Mouse (Mus musculus) olfactory bulb, adult 2 months (tissue): Measurements from ENCODE around the gene Rnf144b. TPM values are rescaled to one million over a fixed set of nuclear protein-coding genes. Genes with fewer than 3 reads are reported as not detected.

Experiments used
- H3K27ac ChIP-seq: fragments of 200-500 bp; 2 replicates; pipeline ENCODE4 v1.5.1; 2012; ENCODE audit warnings: low read depth, low read length; ENCODE audit not compliant: insufficient read depth
- H3K4me1 ChIP-seq: fragments of 200-500 bp; 2 replicates; pipeline ENCODE4 v1.6.1; 2012; ENCODE audit warnings: low read length; ENCODE audit not compliant: control insufficient read depth, insufficient read depth
- H3K4me3 ChIP-seq: fragments of 200-500 bp; 2 replicates; pipeline ENCODE4 v1.5.1; 2012; ENCODE audit warnings: mild to moderate bottlenecking, low read depth, low read length, moderate library complexity; ENCODE audit not compliant: insufficient read depth
- CTCF ChIP-seq: fragments of 200-500 bp; IDR thresholded peaks from 2 replicates; pipeline ENCODE4 v1.5.1; 2012; ENCODE audit warnings: low read depth, mild to moderate bottlenecking, low read length, moderate library complexity; ENCODE audit not compliant: insufficient read depth
- POLR2A ChIP-seq: fragments of 200-500 bp; IDR thresholded peaks from 2 replicates; pipeline ENCODE4 v1.6.1; 2012; ENCODE audit warnings: mild to moderate bottlenecking, low read depth, low read length, moderate library complexity; ENCODE audit not compliant: insufficient read depth
- WGBS: fragments of 180-500 bp; shearing (Covaris S2); methylation state at CpG from one replicate; pipeline ENCODE4 v1.1.7; 2018; 5-methylcytosine and 5-hydroxymethylcytosine counted together
- polyA plus RNA-seq: library from polyadenylated mRNA; stranded (reverse); fragments of >200 nt; gene quantifications from 2 replicates; pipeline ENCODE4 v1.2.4, GENCODE M21; 2012; ENCODE audit warnings: low replicate concordance; ENCODE audit not compliant: missing spikeins, insufficient read depth, insufficient read length

Gene Rnf144b
- polyA plus RNA-seq, 1 experiment, result not detected

DNA sequence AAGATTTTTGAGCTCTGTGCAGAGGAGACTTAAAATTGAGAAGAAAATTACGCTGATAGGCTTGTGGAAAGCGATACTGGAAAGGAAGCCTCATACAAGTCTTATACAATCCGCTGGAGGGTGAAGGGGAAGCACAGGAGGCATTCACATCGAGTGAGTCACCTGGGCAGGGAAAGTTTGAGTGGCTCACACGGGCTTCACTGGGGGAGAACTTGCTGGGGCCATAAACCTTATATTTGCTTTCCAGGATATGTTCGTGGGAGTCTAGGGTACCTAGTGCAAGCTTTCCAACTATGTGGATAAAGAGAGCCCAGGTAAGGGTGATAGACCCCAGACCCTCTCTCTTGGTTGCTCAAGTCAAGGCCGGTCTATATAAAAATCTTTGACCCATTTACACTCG, 150.5 kb downstream of the Rnf144b start:
- WGBS, result 38% methylated on average over 8 of the region's 8 CpGs
- no peak for TF ChIP-seq POLR2A
- no peak for TF ChIP-seq CTCF
- H3K4me3 ChIP-seq, result no peak overlapping the region

DNA sequence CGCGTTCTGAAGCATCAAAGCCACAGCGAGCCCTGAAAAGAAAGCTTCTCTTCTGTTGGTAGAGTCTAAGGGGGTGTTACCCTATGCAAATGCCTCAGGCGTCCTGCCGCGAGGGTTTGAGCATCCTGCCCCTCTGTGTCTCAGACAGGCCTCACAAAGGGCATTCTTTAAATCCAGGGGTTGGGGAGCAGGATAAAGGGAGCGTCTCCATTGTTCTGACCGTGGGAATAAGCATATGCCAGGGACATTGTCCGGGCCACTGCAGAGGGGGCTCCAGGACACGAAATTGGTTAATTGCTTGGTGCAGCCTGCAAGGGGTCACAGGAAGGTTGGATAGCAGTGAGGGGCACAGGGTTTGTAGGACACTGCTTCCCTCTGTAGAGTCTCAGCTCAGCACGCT, 151.0 kb downstream of the Rnf144b start:
- peaks cover 6% of the 10 kb centered on the region for H3K4me1 ChIP-seq
- 14% methylated on average over 11 of the region's 11 CpGs for WGBS
- no peak overlapping the region for H3K4me3 ChIP-seq
- TF ChIP-seq CTCF (no peak), POLR2A (no peak)
- H3K27ac ChIP-seq, result no peak overlapping the region

More for the DNA sequence above, 150.5 kb downstream of the Rnf144b start:
- Histone ChIP-seq H3K27ac (no peak overlapping the region), H3K4me1 (peaks cover 6% of the 10 kb centered on the region)

DNA sequence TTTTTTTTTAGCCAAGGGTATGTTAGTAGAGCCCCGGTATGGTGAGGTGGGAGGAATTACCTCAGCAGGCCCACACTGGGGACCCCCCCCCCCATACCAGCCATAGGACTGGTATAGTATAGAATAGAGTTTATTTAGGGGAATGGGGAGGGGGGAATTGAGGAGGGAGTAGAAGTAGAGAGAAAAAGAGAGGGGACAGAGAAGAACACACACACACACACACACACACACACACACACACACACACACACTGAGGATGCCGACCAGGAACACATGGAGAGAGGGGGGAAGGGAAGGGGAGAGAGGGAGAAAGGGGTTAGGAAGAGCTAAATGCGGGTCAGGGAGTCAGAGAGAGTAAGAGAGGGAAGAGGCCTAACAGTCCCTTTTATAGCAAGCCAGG, 151.7 kb downstream of the Rnf144b start:
- H3K4me1 ChIP-seq, result peaks cover 6% of the 10 kb centered on the region
- TF ChIP-seq POLR2A (no peak), CTCF (no peak)
- WGBS, result 47% methylated on average over 3 of the region's 3 CpGs
- no peak overlapping the region for H3K27ac ChIP-seq
- no peak overlapping the region for H3K4me3 ChIP-seq

DNA sequence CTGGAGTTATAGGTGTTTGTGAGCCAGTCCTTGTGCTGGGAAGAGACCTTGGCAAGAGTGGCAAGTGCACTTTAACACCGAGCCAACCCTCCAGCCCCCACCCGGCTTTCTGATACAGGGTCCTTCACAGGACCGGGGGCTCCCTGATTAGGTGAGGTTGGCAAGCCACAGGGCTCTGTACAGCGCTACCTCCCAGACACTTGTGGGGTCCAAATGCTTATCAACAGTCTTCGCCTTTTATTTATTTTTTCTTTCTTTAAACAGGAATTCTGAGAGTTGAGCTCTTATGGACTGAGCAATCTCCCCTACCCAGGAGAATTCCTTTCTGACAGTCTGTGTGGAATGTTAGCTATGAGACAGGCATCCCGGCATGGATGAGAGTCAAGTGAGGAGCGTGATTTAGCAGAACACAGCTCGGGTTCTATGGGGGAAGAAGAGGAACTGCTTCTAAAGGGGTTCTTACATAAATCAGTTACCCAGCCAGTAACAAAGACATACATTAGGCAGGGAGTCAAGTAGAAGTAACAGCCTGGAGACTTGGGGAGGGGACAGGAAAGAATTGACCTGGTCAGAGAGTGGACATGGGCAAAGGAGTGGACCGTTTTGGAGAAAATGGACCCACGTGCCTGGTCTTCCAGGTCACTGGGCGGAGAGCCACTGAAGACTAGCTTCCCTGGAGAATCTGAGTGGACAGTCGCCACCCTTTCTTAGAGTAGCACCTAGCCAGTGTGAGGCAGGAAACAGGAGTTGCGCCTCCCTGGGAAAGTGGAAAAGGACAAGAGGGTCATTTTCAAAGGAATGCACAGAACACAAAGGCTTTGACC, 154.8 kb downstream of the Rnf144b start:
- no peak overlapping the region for H3K4me3 ChIP-seq
- WGBS, result 52% methylated on average over 13 of the region's 13 CpGs
- peaks cover 6% of the 10 kb centered on the region for H3K4me1 ChIP-seq
- H3K27ac ChIP-seq, result no peak overlapping the region
- TF ChIP-seq POLR2A (no peak), CTCF (no peak)

DNA sequence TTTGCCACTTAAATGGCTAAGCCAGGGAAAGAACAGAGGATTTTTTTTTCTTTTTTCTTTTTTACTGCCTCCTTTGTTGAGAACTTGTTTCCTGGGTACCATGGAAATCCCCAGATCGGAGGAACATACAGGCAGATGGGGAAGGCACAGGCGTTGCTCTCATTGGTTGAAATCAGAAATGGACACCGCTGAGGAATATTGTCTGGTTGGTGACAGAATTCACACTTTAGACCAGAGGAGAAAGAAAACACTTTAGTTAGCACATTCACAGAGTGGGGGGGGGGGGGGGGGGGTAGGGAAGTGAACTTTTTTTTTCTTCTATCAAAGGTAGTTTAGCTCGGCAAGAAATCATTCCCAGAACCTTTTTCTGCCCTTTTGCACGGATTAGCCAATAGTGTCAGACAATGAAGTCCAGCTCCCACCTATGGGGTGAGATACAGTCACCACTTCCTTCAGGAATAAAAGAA, 155.4 kb downstream of the Rnf144b start:
- peaks cover 6% of the 10 kb centered on the region for H3K4me1 ChIP-seq
- H3K27ac ChIP-seq, result no peak overlapping the region
- TF ChIP-seq POLR2A, result no peak
- TF ChIP-seq CTCF, result no peak
- H3K4me3 ChIP-seq, result no peak overlapping the region
- WGBS, result 30% methylated on average over 5 of the region's 5 CpGs

DNA sequence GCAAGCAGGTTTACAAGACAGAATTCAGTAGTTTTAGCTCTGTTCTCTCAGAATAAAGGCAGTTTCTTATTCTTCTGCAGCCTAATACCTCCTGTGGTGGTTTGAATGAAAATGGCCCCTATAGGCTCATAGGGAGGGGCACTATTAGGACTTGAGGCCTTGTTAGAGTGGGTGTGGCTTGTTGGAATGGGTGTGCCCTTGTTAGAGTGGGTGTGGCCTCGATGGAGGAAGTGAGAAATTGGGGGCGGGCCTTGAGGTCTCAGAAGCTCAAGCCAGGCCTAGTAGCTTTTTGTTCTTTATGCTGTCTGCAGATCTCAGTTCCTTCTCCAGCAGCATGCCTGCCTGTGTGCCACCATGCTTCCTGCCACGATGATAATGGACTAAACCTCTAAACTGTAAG, 159.8 kb downstream of the Rnf144b start:
- no peak overlapping the region for H3K4me3 ChIP-seq
- no peaks in the 10 kb centered on the region for H3K4me1 ChIP-seq
- TF ChIP-seq POLR2A, result no peak
- 69% methylated on average over 3 of the region's 3 CpGs for WGBS
- H3K27ac ChIP-seq, result no peak overlapping the region

DNA sequence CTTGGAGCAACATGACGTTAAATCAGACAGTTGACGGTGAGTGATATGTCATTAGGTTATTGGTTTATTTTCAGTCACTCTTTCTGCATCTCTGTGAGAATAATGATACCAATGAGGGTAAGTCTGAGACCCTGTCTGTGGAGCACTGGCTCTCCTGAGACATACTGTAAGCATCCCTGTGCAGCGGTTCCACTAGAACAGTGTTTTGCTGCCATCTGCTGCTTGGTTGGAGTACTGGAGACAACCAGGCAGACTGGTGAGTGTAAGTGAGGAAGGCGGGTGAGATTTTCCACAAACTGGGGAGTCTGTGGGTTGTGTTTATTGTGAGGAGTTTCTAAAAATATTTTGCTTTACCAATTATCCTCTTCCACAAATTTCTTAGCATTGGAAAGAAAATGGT, 166.0 kb downstream of the Rnf144b start:
- Histone ChIP-seq H3K27ac (no peak overlapping the region), H3K4me1 (no peaks in the 10 kb centered on the region), H3K4me3 (no peak overlapping the region)
- no peak for TF ChIP-seq POLR2A
- no peak for TF ChIP-seq CTCF
- 38% methylated on average over 4 of the region's 4 CpGs for WGBS

DNA sequence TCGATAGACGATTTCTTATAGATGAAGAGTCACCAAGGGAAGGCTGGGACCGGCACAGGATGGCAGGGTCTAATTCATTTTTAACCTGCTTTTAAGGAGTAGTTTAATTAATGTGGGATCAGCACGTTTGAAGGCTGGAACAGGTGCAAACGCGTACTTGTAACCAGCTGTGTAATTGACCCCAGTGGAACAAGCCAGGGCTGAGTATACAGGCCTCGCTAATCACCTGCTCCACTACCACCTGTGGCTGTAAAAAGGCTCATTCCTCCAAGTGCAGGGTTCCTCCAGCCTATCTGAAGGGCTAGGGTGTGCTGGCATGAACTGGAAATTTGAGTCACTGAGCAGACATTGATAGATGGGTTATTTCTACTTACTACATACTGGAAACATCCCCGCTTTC, 174.0 kb downstream of the Rnf144b start:
- Histone ChIP-seq H3K4me1 (peaks cover 4% of the 10 kb centered on the region), H3K4me3 (no peak overlapping the region), H3K27ac (no peak overlapping the region)
- TF ChIP-seq CTCF (no peak), POLR2A (no peak)
- 70% methylated on average over 8 of the region's 8 CpGs for WGBS

Other genes starting within 250 kb of the Rnf144b start
- gene Kif13a, start 192.8 kb upstream of the Rnf144b start, polyA plus RNA-seq, result not detected in 2 replicates
- gene Nhlrc1, start 107.8 kb upstream of the Rnf144b start, polyA plus RNA-seq, result not detected in 2 replicates
- gene Kdm1b, start 79.2 kb upstream of the Rnf144b start, polyA plus RNA-seq, result not detected in 2 replicates
- not detected in 2 replicates for gene Tpmt, start 77.9 kb upstream of the Rnf144b start, polyA plus RNA-seq
- 352 TPM in 1 of 2 replicates, not detected in the other for gene Dek, start 16.5 kb upstream of the Rnf144b start, polyA plus RNA-seq